Mouse (Mus musculus): ENCODE results near the gene Lactbl1.

The Lactbl1 gene

DNA sequence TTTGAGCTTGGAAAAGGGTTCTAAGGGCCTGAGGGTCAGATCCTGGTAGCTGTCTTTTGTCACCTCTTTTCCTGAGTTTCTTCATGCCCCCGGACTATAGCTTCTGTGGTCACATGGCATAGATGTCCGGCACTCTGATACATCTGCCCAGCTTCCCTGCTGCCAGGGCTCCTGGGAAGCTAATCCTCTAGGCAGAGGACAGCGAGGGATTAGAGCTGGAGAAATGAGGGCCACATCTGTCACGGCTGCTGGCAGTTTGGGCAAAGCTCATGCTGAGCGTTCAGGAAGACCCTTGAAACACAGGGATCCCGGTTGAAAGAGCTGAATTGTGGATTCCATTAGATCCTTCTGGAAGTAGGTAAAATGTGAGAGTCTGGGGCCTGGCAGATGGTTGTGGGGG, at the start of gene Lactbl1:
Gene Lactbl1, plus strand, starts transcription at position 234 of the 400 bp plus-strand sequence.
- no peak for DNase-seq

DNA sequence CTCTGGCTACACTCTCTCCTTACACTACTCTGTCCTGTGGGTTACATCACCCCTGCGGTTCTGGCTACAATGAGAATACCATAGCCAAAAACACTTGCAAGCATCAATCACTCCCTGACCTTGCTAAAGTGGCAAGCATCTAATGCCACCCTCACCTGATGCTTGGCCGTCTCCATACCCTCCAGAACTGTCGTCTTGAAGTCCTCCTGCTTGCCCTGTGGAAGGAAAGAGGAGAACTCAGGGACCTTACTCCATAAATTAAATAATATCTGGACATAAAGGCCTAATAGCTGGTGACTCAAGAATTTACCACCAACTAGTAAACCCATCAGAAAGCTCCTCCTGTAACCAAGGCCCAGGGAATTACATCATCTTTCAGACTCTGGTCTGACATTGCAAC, 40.5 kb upstream of the Lactbl1 start:
- no peak for DNase-seq

DNA sequence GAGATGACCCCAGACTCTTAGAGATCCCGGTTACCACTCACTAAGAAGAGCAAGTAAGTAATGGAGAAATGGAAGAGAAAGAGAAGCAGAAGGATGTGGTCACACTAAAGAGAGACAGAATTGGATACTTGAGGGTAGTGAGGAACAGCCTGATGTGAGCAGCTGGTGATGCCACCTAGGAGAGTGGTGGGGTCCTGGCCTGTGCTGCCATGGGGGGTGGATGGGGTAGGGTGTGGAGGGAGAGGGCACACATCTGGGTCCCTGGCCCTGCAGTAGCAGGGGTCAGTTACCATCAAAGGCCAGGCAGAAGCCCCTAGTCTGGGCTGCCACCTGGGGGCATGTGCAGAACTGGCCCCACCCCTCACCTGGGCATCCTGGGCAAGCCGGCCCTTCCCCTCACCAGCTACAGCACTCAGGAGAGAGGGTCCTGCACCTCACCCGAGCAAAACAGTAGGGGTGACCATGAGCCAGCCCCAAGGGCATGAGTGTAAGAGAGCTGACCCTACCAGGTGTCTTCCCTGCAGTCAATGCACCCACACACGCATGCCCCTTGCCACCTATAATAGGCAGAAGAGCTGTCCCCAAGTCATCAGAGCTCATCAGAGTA, 35.1 kb upstream of the Lactbl1 start:
- DNase-seq = no peak

DNA sequence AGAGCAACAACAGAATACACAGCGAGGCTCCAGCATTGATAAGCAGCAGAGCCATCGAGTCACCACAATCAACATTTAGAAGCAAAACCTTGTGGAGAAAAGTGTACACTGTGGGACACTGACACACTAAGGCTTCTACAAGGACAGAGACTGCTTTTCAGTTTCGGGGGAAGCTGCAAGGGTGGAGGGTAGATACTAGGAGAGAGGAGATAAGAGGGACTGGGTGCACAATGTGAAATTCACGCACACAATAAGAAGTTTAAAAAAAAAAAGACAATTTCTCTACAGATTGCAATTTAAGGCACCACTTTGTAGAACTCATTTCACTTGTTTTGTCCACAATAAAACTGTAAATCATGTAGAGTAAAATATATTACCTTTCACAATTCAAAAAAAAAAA, 34.4 kb upstream of the Lactbl1 start:
- no peak for DNase-seq

GRCm38 (mm10) chr4:136592111-136592510, 30.3 kb upstream of the Lactbl1 start:
- no peak for DNase-seq

DNA sequence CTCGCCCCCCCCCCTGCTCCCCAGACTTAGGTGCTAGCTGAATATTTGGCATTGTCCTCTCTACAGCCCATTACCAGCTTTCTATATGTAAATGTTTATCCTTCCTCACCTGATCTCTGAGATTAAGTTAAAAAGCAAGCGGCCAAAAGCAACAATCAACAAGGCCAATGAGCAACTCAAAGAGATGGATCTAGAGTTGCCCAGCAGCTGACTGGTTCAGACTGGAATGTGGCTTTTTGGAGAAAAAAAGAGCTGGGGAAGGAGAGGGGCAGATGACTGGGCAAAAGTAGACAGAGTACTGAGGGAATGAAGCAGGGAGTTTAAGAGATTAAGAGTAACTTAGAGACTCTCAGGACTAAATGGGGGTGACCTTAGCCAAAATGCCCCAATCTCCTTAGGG, 28.4 kb upstream of the Lactbl1 start:
- no peak for DNase-seq

- no peak for DNase-seq
Measured at GRCm38 (mm10) chr4:136595221-136595620, 27.2 kb upstream of the Lactbl1 start.

- DNase-seq = no peak
Measured at GRCm38 (mm10) chr4:136598268-136598876, 24.0 kb upstream of the Lactbl1 start.

DNA sequence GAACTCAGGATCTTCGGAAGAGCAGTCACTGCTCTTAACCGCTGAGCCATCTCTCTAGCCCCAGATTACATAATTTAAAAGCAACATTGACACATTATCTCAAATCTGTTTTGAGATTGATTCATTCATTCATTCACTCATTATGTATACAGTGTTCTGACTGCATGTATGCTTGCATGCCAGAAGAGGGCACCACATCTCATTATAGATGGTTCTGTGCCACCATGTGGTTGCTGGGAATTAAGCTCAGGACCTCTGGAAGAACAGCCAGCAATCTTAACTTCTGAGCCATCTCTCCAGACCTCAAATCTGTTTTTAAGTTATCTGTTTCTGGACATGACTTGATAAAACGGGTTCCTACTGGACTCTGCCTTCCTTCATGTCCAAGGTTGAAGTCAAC, 22.6 kb upstream of the Lactbl1 start:
- DNase-seq = no peak

GRCm38 (mm10) chr4:136600536-136600935, 21.9 kb upstream of the Lactbl1 start:
- no peak for DNase-seq

GRCm38 (mm10) chr4:136601476-136601875, 20.9 kb upstream of the Lactbl1 start:
- peak; percentile 29 for DNase-seq

DNA sequence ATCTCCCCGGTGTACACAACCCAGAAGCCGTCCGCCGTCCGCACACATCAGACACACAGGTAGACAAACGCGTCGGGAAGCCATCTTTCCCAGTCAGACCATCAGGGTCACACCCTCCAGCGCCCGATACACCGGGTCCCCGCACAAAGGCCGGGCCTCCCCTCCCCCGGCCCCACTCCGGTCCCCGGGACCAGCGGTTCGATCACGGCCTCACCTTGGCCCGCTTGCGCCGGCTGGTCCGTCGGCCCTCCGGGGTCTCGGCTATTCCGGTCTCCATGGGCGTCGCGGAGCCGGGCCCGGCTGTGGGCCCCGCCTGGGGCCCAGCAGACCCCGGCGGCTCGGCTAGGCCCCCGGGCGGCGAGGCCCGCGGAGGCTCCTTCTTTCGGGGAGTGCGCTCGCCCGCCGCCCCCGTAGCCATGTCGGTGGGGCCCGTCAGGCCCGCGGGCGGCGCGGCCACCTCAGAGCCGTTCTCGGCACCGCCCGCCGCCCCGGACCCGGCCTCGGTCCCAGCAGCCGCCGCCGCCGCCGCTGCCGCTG, 20.3 kb upstream of the Lactbl1 start:
- peak; percentile 59 for DNase-seq

- peak; percentile 96 for DNase-seq
Measured at GRCm38 (mm10) chr4:136602568-136602967, 19.9 kb upstream of the Lactbl1 start, which contains the start of gene Kdm1a. Kdm1a (minus strand) TSS chr4:136602723.

DNA sequence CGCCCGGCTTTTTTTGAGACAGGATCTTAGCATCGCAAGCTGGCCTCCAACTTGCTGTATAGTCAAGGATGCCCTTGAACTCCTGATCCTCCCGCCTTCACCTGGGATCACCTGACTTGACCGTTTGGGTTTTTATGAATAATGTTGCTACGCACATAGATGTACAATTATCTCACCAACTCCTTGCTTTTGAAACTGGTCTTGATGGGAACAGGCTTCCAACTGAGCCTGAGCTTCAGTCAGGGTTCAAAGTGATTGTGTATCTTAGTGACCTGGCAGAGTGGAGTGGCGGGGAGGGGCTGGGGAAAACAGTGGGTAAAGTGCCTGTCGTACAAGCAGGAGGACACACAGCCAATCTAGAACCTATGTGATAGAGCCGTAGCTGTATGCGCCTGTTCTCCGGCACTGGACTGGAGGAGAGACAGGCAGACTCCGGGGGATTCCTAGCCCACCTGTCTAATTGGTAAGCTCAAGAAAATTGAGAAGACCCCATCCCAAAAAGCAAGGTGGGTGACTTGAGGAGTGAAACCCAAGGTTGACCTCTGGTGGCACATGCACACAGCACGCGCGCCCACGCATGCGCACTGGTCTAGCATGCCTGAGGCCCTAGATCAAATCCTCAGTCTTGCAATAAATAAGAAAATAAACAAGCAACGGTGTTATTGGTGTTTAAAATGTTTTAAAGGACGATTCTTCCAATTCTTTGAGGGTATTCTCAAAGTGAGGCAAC, 16.5 kb upstream of the Lactbl1 start:
- no peak for DNase-seq

DNA sequence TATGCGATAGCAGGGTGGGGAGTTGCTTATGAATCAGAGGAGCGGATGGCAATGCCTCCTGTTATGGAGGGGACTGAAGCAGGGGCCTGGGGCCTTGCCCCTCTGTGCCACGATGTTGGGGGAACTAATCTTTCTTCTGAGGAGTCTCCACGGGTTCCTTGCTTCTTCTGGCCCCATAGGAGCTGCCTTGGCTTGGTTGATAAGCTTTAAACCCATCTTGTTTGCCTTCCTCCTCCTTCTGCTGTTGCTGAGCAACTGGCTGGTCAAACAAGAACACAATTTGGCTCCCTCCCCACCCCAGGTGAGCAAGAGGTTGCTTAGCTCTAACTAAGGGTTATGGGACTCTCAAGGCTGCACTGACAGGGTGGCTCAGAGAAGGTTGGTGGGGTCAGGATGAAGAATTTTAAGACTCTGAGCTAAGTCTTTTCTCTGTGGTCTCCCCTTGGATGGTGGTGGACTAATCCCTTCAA, 12.0 kb upstream of the Lactbl1 start, which contains the start of gene Tex46:
Gene Tex46, plus strand, starts transcription at position 51 of the 470 bp plus-strand sequence.
- no peak for DNase-seq

DNA sequence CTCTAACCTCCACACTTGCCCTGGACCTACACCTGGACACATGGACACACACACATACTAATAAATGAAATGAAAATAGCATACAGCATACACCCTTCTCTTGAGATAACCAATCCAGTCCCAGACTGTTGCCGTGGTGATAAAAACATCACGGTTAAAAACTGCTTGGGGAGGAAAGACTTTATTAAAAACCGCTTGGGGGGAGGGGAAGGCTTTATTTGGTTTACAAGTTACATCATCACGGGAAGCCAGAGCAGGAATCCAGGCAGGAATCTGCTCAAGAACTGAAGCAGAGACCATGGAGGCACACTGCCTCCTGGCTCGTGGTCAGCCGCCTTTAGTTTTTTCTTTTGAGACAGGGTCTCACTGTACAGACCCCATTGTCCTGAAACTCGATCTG, 8.8 kb upstream of the Lactbl1 start:
- DNase-seq = no peak

DNA sequence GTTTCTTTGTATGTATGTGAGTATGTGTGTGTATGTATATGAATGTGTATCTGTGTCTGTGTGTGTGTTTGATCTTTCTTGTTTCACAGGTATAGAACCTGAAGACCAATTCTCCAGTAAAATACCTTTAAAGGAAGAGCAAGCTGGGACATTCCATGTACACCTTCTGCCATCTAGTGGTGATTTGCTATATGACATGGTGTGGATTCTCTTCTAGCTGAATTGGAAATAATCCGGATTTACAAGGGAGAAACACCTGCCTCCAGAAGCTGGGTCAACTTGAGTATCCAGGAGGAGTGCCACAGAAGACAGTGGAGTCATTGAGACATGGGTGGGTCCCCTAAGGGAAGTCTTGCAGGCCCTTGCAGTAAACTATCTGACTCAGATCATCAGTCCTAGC, 1.1 kb upstream of the Lactbl1 start:
- DNase-seq = peak; percentile 43

- no peak for DNase-seq
Measured at GRCm38 (mm10) chr4:136621956-136622355, 465 bp upstream of the Lactbl1 start.

DNA sequence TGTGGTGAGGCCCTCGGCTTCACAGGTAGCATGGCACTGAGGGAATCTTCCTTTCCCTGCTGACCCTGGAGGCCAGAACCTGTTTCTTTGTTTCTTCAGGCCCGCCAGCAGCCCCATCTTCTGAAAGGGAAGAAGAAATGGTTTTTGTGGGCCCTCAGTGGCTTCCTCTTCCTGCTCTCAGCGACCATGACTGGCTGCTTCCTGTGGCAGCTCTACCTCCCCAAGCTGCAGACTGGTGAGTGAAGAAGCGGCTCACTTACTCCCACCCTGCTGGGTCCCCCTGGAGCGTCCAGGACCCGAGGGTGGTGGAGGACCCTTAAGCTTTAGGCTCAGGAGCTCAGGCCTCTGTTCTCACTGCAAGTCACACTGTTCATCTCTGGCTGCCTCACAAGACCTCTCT, 4.2 kb downstream of the Lactbl1 start:
- peak; percentile 54 for DNase-seq

DNA sequence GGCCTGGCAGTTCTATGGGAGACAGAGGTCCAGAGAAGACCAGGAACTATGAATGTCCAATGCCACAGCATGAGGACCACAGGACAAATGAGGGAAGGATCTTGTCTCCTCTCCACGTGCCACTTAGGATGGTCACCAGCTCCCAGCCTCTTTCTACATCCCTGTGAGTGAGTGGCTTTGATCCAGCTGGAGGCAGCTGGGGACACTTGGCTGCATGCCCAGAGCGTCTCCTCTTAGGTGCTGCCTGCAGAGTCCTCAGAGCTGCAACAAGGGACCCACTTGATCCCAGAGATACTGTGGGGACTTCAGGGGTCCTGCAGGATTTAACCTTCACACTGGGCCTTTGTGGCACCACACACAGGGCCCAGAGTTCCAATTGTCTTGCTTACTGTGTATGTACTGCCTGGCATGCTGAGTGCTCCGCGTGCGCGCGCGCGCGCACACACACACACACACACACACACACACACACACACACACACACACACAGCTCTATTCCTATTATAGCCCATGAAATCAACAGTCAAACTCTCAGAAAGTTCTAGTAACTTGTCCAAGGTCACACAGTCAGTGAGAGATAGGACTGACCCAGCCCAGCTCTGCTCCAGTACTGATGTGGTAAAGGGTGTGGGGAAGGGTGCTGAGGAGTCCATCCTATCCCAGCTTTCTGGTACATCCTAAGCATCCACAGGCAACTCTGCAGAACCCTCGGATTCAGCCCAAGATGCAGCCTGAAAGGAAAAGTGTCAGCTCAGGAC, 9.0 kb downstream of the Lactbl1 start:
- no peak for DNase-seq

DNA sequence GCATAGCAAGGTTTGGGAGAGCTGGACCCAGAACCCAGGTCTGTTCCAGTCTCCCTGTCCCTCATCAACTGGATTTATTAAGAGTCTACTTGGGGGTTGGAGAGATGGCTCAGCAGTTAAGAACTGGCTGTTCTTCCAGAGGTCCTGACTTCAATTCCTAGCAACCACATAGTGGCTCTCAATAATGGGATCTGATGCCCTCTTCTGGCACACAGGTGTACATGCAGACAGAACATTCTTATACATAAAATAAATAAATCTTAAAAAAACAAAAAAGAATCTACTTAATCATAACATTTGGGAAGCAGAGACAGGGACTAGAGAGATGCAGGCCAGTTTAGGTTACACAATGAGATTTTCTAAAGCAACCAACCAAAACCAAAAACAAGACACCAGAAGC, 13.6 kb downstream of the Lactbl1 start:
- DNase-seq = no peak

DNA sequence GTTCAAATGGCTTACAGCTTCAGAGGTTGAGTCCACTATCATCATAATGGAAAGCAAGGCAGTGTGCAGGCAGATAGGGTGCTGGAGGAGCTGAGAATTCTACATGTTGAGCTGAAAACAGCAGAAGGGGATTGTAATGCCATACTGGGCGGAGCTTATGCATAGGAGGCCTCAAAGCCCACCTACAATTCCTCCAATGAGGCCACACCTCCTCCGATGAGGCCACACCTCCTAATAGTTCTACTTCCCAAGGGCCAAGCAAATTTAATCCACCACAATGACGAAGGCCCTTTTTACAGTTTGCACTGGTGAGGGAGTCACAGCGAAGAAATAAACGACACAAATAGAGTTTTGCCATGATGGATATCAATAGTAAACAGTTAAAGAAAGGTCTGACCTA, 14.1 kb downstream of the Lactbl1 start:
- no peak for DNase-seq

- DNase-seq = no peak
Measured at GRCm38 (mm10) chr4:136636983-136637562, 14.7 kb downstream of the Lactbl1 start.
